Mouse (Mus musculus): ENCODE measurements around the gene Brd3.

The Brd3 gene

DNA sequence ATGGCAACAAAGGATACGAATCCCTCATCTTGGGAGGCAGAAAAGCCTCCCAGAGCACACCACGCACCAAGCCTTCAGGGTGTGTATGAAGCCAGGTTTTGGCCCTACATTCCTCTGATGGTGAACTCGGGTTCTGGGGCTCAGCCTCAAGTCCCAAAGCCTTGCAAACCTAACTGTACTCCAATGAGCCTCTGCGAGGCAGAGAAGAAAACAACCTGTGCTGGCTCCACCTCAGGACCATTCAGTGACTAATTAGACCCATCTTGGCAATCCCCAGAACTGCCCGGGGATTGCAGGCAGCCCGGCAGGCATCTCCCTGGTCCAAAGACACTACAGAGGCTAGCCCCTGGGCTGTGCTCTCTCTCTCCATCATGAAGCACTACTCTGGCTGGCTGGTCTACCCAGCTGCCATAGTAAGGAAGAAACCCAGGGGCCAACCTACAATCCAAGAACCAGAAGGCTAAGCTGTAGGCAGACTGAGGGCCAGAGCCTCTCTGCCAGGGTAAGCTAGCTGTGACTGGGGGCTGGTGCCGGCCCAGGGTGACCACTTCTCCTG is 95.1 kb downstream of the Brd3 start:
- H3K27me3 ChIP-seq (ENCODE audit: insufficient read depth, low read length), result no peaks in the 10 kb centered on the region
- no peak for TF ChIP-seq POU5F1 (IDR thresholded peaks at IDR 0.05; ENCODE audit: borderline replicate concordance, low read length)
- no peak for TF ChIP-seq CTCF (conservative IDR thresholded peaks at IDR 0.05; ENCODE audit: low read length)
- no peaks in the 10 kb centered on the region for H3K9me3 ChIP-seq (ENCODE audit: low read length)
- peaks cover 4% of the 10 kb centered on the region; the same call in 1 of the 2 replicates for H3K36me3 ChIP-seq (ENCODE audit: insufficient read depth, low read length)
- peaks cover 93% of the 10 kb centered on the region for H3K4me1 ChIP-seq (replicated peaks; ENCODE audit: low read depth, low read length)
- H3K4me3 ChIP-seq (replicated peaks; ENCODE audit: low read length), result peak overlapping the region; percentile 61

GRCm38 (mm10) chr2:27411688-27412174 is 95.7 kb downstream of the Brd3 start:
- Histone ChIP-seq H3K4me3 (replicated peaks; ENCODE audit: low read length) (peak overlapping the region; percentile 61), H3K27me3 (ENCODE audit: insufficient read depth, low read length) (no peaks in the 10 kb centered on the region), H3K4me1 (replicated peaks; ENCODE audit: low read depth, low read length) (peaks cover 93% of the 10 kb centered on the region), H3K9me3 (ENCODE audit: low read length) (no peaks in the 10 kb centered on the region), H3K36me3 (ENCODE audit: insufficient read depth, low read length) (peaks cover 4% of the 10 kb centered on the region; the same call in 1 of the 2 replicates)
- TF ChIP-seq CTCF (conservative IDR thresholded peaks at IDR 0.05; ENCODE audit: low read length) (no peak), POU5F1 (IDR thresholded peaks at IDR 0.05; ENCODE audit: borderline replicate concordance, low read length) (no peak), NANOG (IDR thresholded peaks at IDR 0.05; ENCODE audit: borderline replicate concordance, low read length) (no peak)

- Histone ChIP-seq H3K9me3 (ENCODE audit: low read length) (no peaks in the 10 kb centered on the region), H3K27me3 (ENCODE audit: insufficient read depth, low read length) (no peaks in the 10 kb centered on the region), H3K36me3 (ENCODE audit: insufficient read depth, low read length) (peaks cover 4% of the 10 kb centered on the region; the same call in 1 of the 2 replicates), H3K4me3 (replicated peaks; ENCODE audit: low read length) (peak overlapping the region; percentile 61), H3K4me1 (replicated peaks; ENCODE audit: low read depth, low read length) (peaks cover 93% of the 10 kb centered on the region)
- TF ChIP-seq NANOG (IDR thresholded peaks at IDR 0.05; ENCODE audit: borderline replicate concordance, low read length) (no peak), POU5F1 (IDR thresholded peaks at IDR 0.05; ENCODE audit: borderline replicate concordance, low read length) (no peak), CTCF (conservative IDR thresholded peaks at IDR 0.05; ENCODE audit: low read length) (no peak)
Measured at GRCm38 (mm10) chr2:27410518-27411140, 96.8 kb downstream of the Brd3 start.

- TF ChIP-seq POU5F1 (IDR thresholded peaks at IDR 0.05; ENCODE audit: borderline replicate concordance, low read length), result no peak
- no peak for TF ChIP-seq NANOG (IDR thresholded peaks at IDR 0.05; ENCODE audit: borderline replicate concordance, low read length)
- no peak for TF ChIP-seq CTCF (conservative IDR thresholded peaks at IDR 0.05; ENCODE audit: low read length)
- H3K27me3 ChIP-seq (ENCODE audit: insufficient read depth, low read length), result no peaks in the 10 kb centered on the region
- no peaks in the 10 kb centered on the region for H3K9me3 ChIP-seq (ENCODE audit: low read length)
- 0 out of 2 replicates have a peak overlapping the region, but pooled peaks have one; percentile 23 for H3K4me3 ChIP-seq (replicated peaks; ENCODE audit: low read length)
- H3K4me1 ChIP-seq (replicated peaks; ENCODE audit: low read depth, low read length), result peaks cover 93% of the 10 kb centered on the region
- H3K36me3 ChIP-seq (ENCODE audit: insufficient read depth, low read length), result no peaks in the 10 kb centered on the region
Measured at GRCm38 (mm10) chr2:27408194-27408593, 99.3 kb downstream of the Brd3 start.

DNA sequence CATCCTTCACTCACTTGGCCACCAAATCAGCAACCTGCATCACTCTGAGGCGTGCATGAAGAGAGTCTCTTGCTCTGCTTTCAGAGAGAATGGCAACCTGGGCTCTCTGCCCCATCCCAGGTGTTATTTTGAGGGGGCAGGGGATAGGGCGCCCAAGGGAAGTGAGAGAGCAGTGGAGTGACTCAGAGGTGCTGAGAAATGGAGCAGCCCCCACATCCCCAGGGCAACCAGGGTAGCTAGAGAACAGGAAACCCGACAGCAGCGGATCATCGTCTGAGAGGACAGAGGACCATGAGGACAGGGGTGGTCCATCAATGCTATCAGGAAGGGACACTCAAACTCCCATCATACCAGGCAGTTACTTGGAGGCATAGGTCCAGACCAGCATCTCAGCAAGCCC is 100.5 kb downstream of the Brd3 start:
- H3K9me3 ChIP-seq (ENCODE audit: low read length), result no peaks in the 10 kb centered on the region
- H3K27me3 ChIP-seq (ENCODE audit: insufficient read depth, low read length), result no peaks in the 10 kb centered on the region
- no peak overlapping the region for H3K4me3 ChIP-seq (replicated peaks; ENCODE audit: low read length)
- H3K4me1 ChIP-seq (replicated peaks; ENCODE audit: low read depth, low read length), result peaks cover 81% of the 10 kb centered on the region
- TF ChIP-seq POU5F1 (IDR thresholded peaks at IDR 0.05; ENCODE audit: borderline replicate concordance, low read length), result no peak
- TF ChIP-seq NANOG (IDR thresholded peaks at IDR 0.05; ENCODE audit: borderline replicate concordance, low read length), result no peak
- no peak for TF ChIP-seq CTCF (conservative IDR thresholded peaks at IDR 0.05; ENCODE audit: low read length)
- H3K36me3 ChIP-seq (ENCODE audit: insufficient read depth, low read length), result no peaks in the 10 kb centered on the region

GRCm38 (mm10) chr2:27405094-27405884 is 102.2 kb downstream of the Brd3 start:
- H3K4me1 ChIP-seq (replicated peaks; ENCODE audit: low read depth, low read length), result peaks cover 74% of the 10 kb centered on the region
- H3K4me3 ChIP-seq (replicated peaks; ENCODE audit: low read length), result 0 out of 2 replicates have a peak overlapping the region, but pooled peaks have one; percentile 13
- no peaks in the 10 kb centered on the region for H3K27me3 ChIP-seq (ENCODE audit: insufficient read depth, low read length)
- TF ChIP-seq NANOG (IDR thresholded peaks at IDR 0.05; ENCODE audit: borderline replicate concordance, low read length) (no peak), POU5F1 (IDR thresholded peaks at IDR 0.05; ENCODE audit: borderline replicate concordance, low read length) (no peak), CTCF (conservative IDR thresholded peaks at IDR 0.05; ENCODE audit: low read length) (no peak)
- H3K9me3 ChIP-seq (ENCODE audit: low read length), result no peaks in the 10 kb centered on the region
- no peaks in the 10 kb centered on the region for H3K36me3 ChIP-seq (ENCODE audit: insufficient read depth, low read length)

GRCm38 (mm10) chr2:27404375-27405093 is 102.9 kb downstream of the Brd3 start:
- Histone ChIP-seq H3K4me3 (replicated peaks; ENCODE audit: low read length) (no peak overlapping the region), H3K4me1 (replicated peaks; ENCODE audit: low read depth, low read length) (peaks cover 67% of the 10 kb centered on the region), H3K27me3 (ENCODE audit: insufficient read depth, low read length) (no peaks in the 10 kb centered on the region), H3K36me3 (ENCODE audit: insufficient read depth, low read length) (no peaks in the 10 kb centered on the region), H3K9me3 (ENCODE audit: low read length) (peaks cover 2% of the 10 kb centered on the region; the same call in 1 of the 2 replicates)
- TF ChIP-seq NANOG (IDR thresholded peaks at IDR 0.05; ENCODE audit: borderline replicate concordance, low read length) (no peak), CTCF (conservative IDR thresholded peaks at IDR 0.05; ENCODE audit: low read length) (no peak), POU5F1 (IDR thresholded peaks at IDR 0.05; ENCODE audit: borderline replicate concordance, low read length) (no peak)

DNA sequence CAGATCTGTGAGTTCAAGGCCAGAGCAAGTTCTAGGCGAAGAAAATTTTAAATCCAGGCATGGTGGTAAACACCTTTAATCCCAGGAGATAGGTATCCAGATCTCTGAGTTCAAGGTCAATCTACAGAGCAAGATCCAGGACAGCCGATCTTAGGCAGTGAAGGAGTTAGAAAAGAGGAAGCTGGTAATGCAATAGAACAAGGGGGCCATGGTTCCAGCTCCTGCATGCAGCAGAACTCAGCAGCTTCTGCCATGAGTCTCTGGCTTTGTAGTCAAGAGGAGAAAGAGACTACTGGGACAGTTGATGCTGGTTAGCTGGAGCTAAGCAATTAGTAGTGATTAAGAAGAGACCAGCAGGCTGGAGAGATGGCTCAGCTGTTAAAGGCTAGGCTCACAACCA is 105.9 kb downstream of the Brd3 start:
- Histone ChIP-seq H3K4me1 (replicated peaks; ENCODE audit: low read depth, low read length) (peaks cover 65% of the 10 kb centered on the region), H3K27me3 (ENCODE audit: insufficient read depth, low read length) (no peaks in the 10 kb centered on the region), H3K9me3 (ENCODE audit: low read length) (peaks cover 7% of the 10 kb centered on the region; the same call in 1 of the 2 replicates), H3K4me3 (replicated peaks; ENCODE audit: low read length) (no peak overlapping the region), H3K36me3 (ENCODE audit: insufficient read depth, low read length) (no peaks in the 10 kb centered on the region)
- TF ChIP-seq NANOG (IDR thresholded peaks at IDR 0.05; ENCODE audit: borderline replicate concordance, low read length), result no peak
- TF ChIP-seq POU5F1 (IDR thresholded peaks at IDR 0.05; ENCODE audit: borderline replicate concordance, low read length), result no peak
- TF ChIP-seq CTCF (conservative IDR thresholded peaks at IDR 0.05; ENCODE audit: low read length), result no peak

Measured in E14TG2a.4 (cell line).